Mouse (Mus musculus): ENCODE data around the gene Plcb4. TPM values are rescaled to one million over a fixed set of nuclear protein-coding genes. Genes with fewer than 3 reads are reported as not detected.
"Not testable (repeated sequence)": the region's sequence is repeated elsewhere in the genome, so short reads cannot be mapped to it uniquely, and the experiment has no call there.

The Plcb4 gene
- polyA plus RNA-seq, 1 experiment from 2014 or later: 13.8 TPM

DNA sequence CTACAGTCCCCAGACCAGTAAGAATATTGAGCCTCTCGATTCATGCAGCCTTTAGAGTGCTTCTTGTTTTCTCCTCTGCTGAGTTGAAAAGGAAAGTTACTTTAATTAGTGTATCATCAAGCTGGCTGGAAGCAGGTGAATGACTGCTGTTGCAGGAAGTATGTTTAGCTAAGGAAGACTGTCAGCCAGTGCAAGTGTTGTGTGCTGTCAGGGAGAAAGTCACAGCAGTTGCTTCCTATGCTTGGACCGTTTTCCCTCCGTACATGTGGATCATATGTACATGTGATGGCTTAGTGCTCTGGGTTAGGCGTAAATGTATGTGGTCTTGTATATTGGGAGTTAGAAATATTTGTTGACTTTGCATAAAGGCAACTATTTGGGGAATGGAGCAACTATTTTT, 69.1 kb downstream of the Plcb4 start:
- ATAC-seq (no peak), DNase-seq (ENCODE audit: low spot score) (no peak)
- TF ChIP-seq CTCF (IDR thresholded peaks at IDR 0.05): no peak
- no peak for TF ChIP-seq EP300 (IDR thresholded peaks at IDR 0.05)
- Histone ChIP-seq H3K4me2 (replicated peaks; ENCODE audit: low read depth, low read length) (no peak overlapping the region), H3K9me3 (ENCODE audit: low read length) (no peaks in the 10 kb centered on the region), H3K27me3 (replicated peaks; ENCODE audit: insufficient read depth, low read length) (no peaks in the 10 kb centered on the region), H3K36me3 (ENCODE audit: insufficient read depth, low read length) (no peaks in the 10 kb centered on the region), H3K27ac (ENCODE audit: low read length) (no peak overlapping the region), H3K4me1 (ENCODE audit: insufficient read depth, low read depth, low read length) (peaks cover 14% of the 10 kb centered on the region; the same call in 1 of the 2 replicates), H3K9ac (replicated peaks; ENCODE audit: low read depth) (no peak overlapping the region), H3K4me3 (ENCODE audit: low read depth, low read length) (no peak overlapping the region)
- 81% methylated on average over 4 of the region's 4 CpGs for WGBS

DNA sequence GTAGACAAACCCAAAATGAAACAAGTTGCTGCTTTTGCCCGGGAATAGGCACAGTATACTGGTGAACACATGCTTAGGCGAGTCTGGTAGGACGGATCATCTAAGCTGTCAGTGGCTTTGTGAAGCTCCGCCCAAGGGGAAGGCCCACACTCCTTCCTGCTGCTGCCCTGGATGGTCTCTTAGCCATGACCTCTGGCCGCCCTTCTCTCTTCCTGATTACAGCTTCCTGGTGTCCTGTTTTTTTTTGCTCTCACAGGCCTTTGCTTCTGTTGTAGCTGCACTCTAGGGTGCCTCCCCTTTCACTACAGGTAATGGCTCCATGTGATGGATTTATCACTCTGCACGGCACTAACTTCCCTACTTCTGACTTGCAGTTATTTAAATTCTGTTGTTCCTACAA, 72.8 kb downstream of the Plcb4 start:
- H3K4me3 ChIP-seq (ENCODE audit: low read depth, low read length): no peak overlapping the region
- peak; percentile 57 for DNase-seq (ENCODE audit: low spot score)
- H3K27ac ChIP-seq (ENCODE audit: low read length): no peak overlapping the region
- TF ChIP-seq EP300 (IDR thresholded peaks at IDR 0.05): peak; percentile 22; the same call in 1 of the 2 replicates
- TF ChIP-seq CTCF (IDR thresholded peaks at IDR 0.05): no peak
- no peaks in the 10 kb centered on the region for H3K36me3 ChIP-seq (ENCODE audit: insufficient read depth, low read length)
- H3K4me2 ChIP-seq (replicated peaks; ENCODE audit: low read depth, low read length): no peak overlapping the region
- no peak overlapping the region for H3K9ac ChIP-seq (replicated peaks; ENCODE audit: low read depth)
- H3K4me1 ChIP-seq (ENCODE audit: insufficient read depth, low read depth, low read length): peaks cover 4% of the 10 kb centered on the region; the same call in 1 of the 2 replicates
- H3K9me3 ChIP-seq (ENCODE audit: low read length): no peaks in the 10 kb centered on the region
- peak; percentile 42 for ATAC-seq
- no peaks in the 10 kb centered on the region for H3K27me3 ChIP-seq (replicated peaks; ENCODE audit: insufficient read depth, low read length)
- WGBS: 52% methylated on average over 6 of the region's 6 CpGs

DNA sequence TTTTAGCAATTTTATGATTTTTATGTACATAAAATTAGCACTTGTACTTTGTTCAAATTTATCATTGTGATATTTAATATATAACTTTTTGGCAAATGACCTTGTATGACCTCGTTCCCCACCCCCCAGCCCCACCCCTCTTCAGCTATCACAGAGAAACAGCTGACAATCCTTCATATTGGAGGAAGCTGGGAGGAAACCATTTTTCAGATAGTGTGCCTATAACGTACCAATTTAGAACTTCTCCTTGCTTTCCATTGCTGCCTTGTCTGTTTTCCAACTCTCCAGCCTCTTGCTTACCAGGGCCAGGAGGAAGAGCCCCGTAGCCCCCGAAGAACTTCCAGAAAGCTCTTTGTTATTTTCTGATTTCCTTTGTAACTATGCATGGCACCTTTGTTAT, 73.8 kb downstream of the Plcb4 start:
- DNase-seq (ENCODE audit: low spot score): no peak
- Histone ChIP-seq H3K27ac (ENCODE audit: low read length) (no peak overlapping the region), H3K4me1 (ENCODE audit: insufficient read depth, low read depth, low read length) (no peaks in the 10 kb centered on the region), H3K9me3 (ENCODE audit: low read length) (no peaks in the 10 kb centered on the region), H3K9ac (replicated peaks; ENCODE audit: low read depth) (no peak overlapping the region), H3K4me2 (replicated peaks; ENCODE audit: low read depth, low read length) (no peak overlapping the region), H3K36me3 (ENCODE audit: insufficient read depth, low read length) (no peaks in the 10 kb centered on the region), H3K27me3 (replicated peaks; ENCODE audit: insufficient read depth, low read length) (no peaks in the 10 kb centered on the region), H3K4me3 (ENCODE audit: low read depth, low read length) (no peak overlapping the region)
- no peak for TF ChIP-seq CTCF (IDR thresholded peaks at IDR 0.05)
- no peak for TF ChIP-seq EP300 (IDR thresholded peaks at IDR 0.05)
- WGBS: 51% methylated on average over 4 of the region's 4 CpGs
- ATAC-seq: no peak

DNA sequence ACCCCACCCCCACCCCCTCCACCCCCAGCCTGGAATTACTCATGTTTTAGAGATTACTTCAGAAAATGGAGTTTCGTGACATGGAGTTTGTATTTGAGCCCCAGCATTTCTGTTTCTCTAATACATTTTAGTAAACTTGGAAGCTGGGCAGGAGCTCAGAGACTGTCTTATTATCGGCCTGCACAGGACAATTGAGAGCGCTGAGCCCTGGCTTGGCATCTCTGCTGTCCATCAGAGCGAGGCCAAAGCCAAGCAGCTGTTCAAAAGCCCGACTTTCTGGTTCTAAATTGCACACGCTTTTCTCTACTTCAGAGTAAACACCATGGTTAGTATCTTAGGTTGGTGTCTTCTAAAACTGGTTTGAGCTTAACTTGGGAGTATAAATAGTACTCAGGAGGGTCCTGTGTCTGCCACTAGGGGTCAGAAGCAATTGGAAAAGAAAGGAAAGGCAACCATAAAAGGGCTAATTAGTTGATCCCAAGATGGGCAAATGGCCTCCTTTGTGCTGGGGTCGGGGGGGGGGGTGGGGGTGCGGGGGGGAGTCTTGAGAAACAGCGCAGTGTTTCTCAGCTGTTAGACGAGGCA, 75.2 kb downstream of the Plcb4 start:
- no peak overlapping the region for H3K4me3 ChIP-seq (ENCODE audit: low read depth, low read length)
- H3K27ac ChIP-seq (ENCODE audit: low read length): no peak overlapping the region
- no peak overlapping the region for H3K9ac ChIP-seq (replicated peaks; ENCODE audit: low read depth)
- H3K27me3 ChIP-seq (replicated peaks; ENCODE audit: insufficient read depth, low read length): no peaks in the 10 kb centered on the region
- TF ChIP-seq EP300 (IDR thresholded peaks at IDR 0.05) (no peak), CTCF (IDR thresholded peaks at IDR 0.05) (peak; percentile 64)
- ATAC-seq (peak; percentile 66), DNase-seq (ENCODE audit: low spot score) (peak; percentile 74)
- H3K4me1 ChIP-seq (ENCODE audit: insufficient read depth, low read depth, low read length): no peaks in the 10 kb centered on the region
- no peaks in the 10 kb centered on the region for H3K36me3 ChIP-seq (ENCODE audit: insufficient read depth, low read length)
- H3K9me3 ChIP-seq (ENCODE audit: low read length): no peaks in the 10 kb centered on the region
- WGBS: 47% methylated on average over 10 of the region's 10 CpGs
- no peak overlapping the region for H3K4me2 ChIP-seq (replicated peaks; ENCODE audit: low read depth, low read length)

- Histone ChIP-seq H3K36me3 (ENCODE audit: insufficient read depth, low read length) (no peaks in the 10 kb centered on the region), H3K4me2 (replicated peaks; ENCODE audit: low read depth, low read length) (no peak overlapping the region), H3K27ac (ENCODE audit: low read length) (no peak overlapping the region), H3K9me3 (ENCODE audit: low read length) (no peaks in the 10 kb centered on the region), H3K4me1 (ENCODE audit: insufficient read depth, low read depth, low read length) (no peaks in the 10 kb centered on the region), H3K9ac (replicated peaks; ENCODE audit: low read depth) (no peak overlapping the region), H3K4me3 (ENCODE audit: low read depth, low read length) (no peak overlapping the region), H3K27me3 (replicated peaks; ENCODE audit: insufficient read depth, low read length) (no peaks in the 10 kb centered on the region)
- 56% methylated on average over 9 of the region's 9 CpGs for WGBS
- ATAC-seq: no peak
- TF ChIP-seq EP300 (IDR thresholded peaks at IDR 0.05) (no peak), CTCF (IDR thresholded peaks at IDR 0.05) (no peak)
- DNase-seq (ENCODE audit: low spot score): no peak
These were observed 78.7 kb downstream of the Plcb4 start for GRCm38 (mm10) chr2:135737506-135737905.

DNA sequence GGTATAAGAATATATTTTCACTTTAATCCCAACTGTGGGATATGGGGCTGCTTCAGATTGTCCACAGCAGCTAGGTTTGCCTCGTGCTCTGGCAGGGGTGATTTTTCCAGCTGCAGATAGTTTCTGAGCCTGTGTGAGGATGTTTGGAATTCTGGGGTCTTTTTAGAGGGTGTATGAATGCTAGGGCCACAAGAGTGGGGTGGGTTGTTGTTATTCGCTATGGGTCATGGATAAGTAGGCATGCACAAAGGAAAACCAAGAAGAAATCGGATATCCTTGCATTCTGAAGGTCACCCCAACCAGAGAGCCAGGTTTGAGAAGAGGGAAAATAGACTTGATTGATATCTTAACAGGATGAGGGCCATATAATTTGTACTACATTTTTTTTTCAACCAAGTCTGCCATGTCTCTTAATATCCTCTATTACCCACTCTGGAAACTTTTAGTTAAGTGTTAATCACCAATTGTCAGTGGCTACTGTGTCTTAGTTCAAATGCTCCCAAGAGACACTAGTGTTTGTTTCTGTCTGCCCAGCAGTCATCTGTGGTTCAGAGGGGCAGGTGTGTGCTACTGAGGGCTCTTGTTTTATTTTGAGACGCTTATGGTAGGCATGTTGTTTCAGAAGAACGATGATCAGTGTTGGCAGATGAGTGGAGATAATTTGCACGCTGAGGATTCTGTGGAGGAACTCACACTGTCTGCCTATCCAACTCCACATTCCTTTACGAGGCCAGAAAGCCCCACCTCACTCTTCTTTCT, 79.4 kb downstream of the Plcb4 start:
- H3K9ac ChIP-seq (replicated peaks; ENCODE audit: low read depth); H3K4me1 ChIP-seq (ENCODE audit: insufficient read depth, low read depth, low read length); H3K4me2 ChIP-seq (replicated peaks; ENCODE audit: low read depth, low read length); DNase-seq (ENCODE audit: low spot score); ATAC-seq; H3K9me3 ChIP-seq (ENCODE audit: low read length); H3K27ac ChIP-seq (ENCODE audit: low read length); H3K27me3 ChIP-seq (replicated peaks; ENCODE audit: insufficient read depth, low read length); H3K4me3 ChIP-seq (ENCODE audit: low read depth, low read length); H3K36me3 ChIP-seq (ENCODE audit: insufficient read depth, low read length): not testable (repeated sequence)
- 85% methylated on average over 7 of the region's 7 CpGs for WGBS

All from lung, postnatal 0 days (tissue).